Mouse (Mus musculus): ENCODE measurements at regions not wholly inside any gene's neighbourhood (a gene's known extent, or its start where the extent isn't known, plus 50 kb on each side); places are given as distances from the start of the nearest gene placed in this dataset.
A peak's percentile ranks its signal among the peaks of the same experiment; 100 is the strongest.

DNA sequence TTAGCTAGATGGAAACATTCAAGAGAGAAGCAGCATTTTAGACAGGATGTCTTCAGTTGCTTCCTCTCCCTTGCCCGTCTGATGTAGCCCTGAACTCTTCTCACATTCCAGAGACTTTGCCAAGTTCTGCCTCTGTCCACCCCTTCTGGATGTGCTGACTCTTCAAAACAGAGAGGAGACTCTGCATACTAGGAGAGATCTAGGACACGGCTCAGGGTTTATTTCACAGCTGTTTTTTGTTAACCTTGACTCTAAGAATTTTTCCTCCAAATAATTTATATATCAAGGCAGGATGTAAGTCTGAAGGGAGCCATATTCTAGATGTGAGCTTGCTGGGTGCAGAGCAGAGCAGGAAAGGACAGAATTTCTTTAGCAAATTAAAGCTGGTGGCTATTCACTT, 111.4 kb upstream of the Marcks start:
- DNase-seq (no peak), ATAC-seq (ENCODE audit: low FRiP score, low TSS enrichment) (no peak)
- H3K27ac ChIP-seq (replicated peaks; ENCODE audit: low read depth, low read length): no peak overlapping the region

GRCm38 (mm10) chr10:37249511-37249910, 110.8 kb upstream of the Marcks start:
- ATAC-seq (ENCODE audit: low FRiP score, low TSS enrichment): no peak
- Histone ChIP-seq H3K9ac (replicated peaks; ENCODE audit: low read length) (no peak overlapping the region), H3K36me3 (ENCODE audit: control insufficient read depth, insufficient read depth, low read length) (no peaks in the 10 kb centered on the region), H3K9me3 (ENCODE audit: control insufficient read depth, low read length) (no peaks in the 10 kb centered on the region), H3K4me2 (ENCODE audit: low read length) (no peak overlapping the region), H3K27me3 (ENCODE audit: control insufficient read depth, insufficient read depth, low read length) (no peaks in the 10 kb centered on the region), H3K4me1 (ENCODE audit: control insufficient read depth, insufficient read depth, low read length) (peaks cover 5% of the 10 kb centered on the region), H3K4me3 (replicated peaks; ENCODE audit: low read depth, low read length) (no peak overlapping the region), H3K27ac (replicated peaks; ENCODE audit: low read depth, low read length) (no peak overlapping the region)
- WGBS: 84% methylated on average over 4 of the region's 4 CpGs
- DNase-seq: no peak

More for the DNA sequence above, 111.4 kb upstream of the Marcks start:
- Histone ChIP-seq H3K9ac (replicated peaks; ENCODE audit: low read length) (no peak overlapping the region), H3K4me1 (ENCODE audit: control insufficient read depth, insufficient read depth, low read length) (peaks cover 5% of the 10 kb centered on the region), H3K4me2 (ENCODE audit: low read length) (no peak overlapping the region), H3K27me3 (ENCODE audit: control insufficient read depth, insufficient read depth, low read length) (no peaks in the 10 kb centered on the region), H3K36me3 (ENCODE audit: control insufficient read depth, insufficient read depth, low read length) (no peaks in the 10 kb centered on the region), H3K9me3 (ENCODE audit: control insufficient read depth, low read length) (no peaks in the 10 kb centered on the region), H3K4me3 (replicated peaks; ENCODE audit: low read depth, low read length) (no peak overlapping the region)
- WGBS: 73% methylated on average over 2 of the region's 2 CpGs

GRCm38 (mm10) chr10:37247121-37247520, 108.4 kb upstream of the Marcks start:
- Histone ChIP-seq H3K4me3 (replicated peaks; ENCODE audit: low read depth, low read length) (no peak overlapping the region), H3K27me3 (ENCODE audit: control insufficient read depth, insufficient read depth, low read length) (no peaks in the 10 kb centered on the region), H3K27ac (replicated peaks; ENCODE audit: low read depth, low read length) (no peak overlapping the region), H3K9me3 (ENCODE audit: control insufficient read depth, low read length) (no peaks in the 10 kb centered on the region), H3K36me3 (ENCODE audit: control insufficient read depth, insufficient read depth, low read length) (no peaks in the 10 kb centered on the region), H3K4me1 (ENCODE audit: control insufficient read depth, insufficient read depth, low read length) (peaks cover 5% of the 10 kb centered on the region), H3K9ac (replicated peaks; ENCODE audit: low read length) (no peak overlapping the region), H3K4me2 (ENCODE audit: low read length) (no peak overlapping the region)
- DNase-seq (peak; percentile 16), ATAC-seq (ENCODE audit: low FRiP score, low TSS enrichment) (no peak)

DNA sequence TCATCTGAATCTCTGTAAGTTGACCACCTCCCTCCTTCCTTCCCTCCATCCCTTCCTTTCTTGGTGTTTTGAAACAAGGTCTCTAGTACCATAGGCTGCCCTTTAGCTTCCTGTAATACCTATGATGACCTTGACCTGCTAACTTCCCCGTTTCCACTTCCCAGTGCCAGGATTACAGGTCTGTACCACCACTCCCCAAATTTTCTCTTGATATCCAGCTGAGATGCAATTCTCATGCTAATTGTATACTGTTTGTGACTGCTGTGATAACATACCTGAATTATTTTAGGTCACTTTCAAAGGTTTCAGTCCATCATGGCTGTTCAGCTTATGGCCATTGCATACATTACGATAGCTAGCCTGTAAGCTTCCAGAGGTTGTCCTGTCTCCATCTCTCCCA, 104.4 kb upstream of the Marcks start:
- no peaks in the 10 kb centered on the region for H3K27me3 ChIP-seq (ENCODE audit: control insufficient read depth, insufficient read depth, low read length)

DNA sequence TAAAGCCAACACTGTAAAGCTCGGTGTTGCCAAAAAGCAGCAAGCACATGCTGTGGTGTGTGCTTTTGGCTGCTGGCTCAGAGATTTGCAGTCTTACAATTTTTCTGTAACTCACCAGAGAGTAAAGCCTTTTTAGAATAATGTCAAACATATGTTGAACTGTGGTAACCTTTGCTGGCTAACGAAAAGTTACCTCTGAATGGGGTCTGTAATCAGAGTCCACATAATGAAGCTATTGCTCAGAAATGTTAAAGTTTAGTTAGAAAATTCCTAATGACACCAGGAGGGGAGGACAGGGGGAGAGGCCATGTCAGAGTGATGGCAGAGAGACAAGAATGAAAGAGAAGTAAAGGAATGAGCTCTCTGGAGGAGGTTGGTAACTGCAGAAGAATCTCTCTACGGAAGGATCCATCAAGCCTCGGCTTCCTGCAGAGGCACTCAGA, 103.1 kb upstream of the Marcks start:
- WGBS: 76% methylated on average over 4 of the region's 4 CpGs
- DNase-seq (no peak), ATAC-seq (ENCODE audit: low FRiP score, low TSS enrichment) (no peak)
- H3K27ac ChIP-seq (replicated peaks; ENCODE audit: low read depth, low read length): no peak overlapping the region
- no peaks in the 10 kb centered on the region for H3K4me1 ChIP-seq (ENCODE audit: control insufficient read depth, insufficient read depth, low read length)
- no peaks in the 10 kb centered on the region for H3K27me3 ChIP-seq (ENCODE audit: control insufficient read depth, insufficient read depth, low read length)
- no peak overlapping the region for H3K4me2 ChIP-seq (ENCODE audit: low read length)
- H3K9me3 ChIP-seq (ENCODE audit: control insufficient read depth, low read length): no peaks in the 10 kb centered on the region
- H3K36me3 ChIP-seq (ENCODE audit: control insufficient read depth, insufficient read depth, low read length): no peaks in the 10 kb centered on the region
- H3K4me3 ChIP-seq (replicated peaks; ENCODE audit: low read depth, low read length): no peak overlapping the region
- no peak overlapping the region for H3K9ac ChIP-seq (replicated peaks; ENCODE audit: low read length)

More for the DNA sequence above, 104.4 kb upstream of the Marcks start:
- Histone ChIP-seq H3K36me3 (ENCODE audit: control insufficient read depth, insufficient read depth, low read length) (no peaks in the 10 kb centered on the region), H3K27ac (replicated peaks; ENCODE audit: low read depth, low read length) (no peak overlapping the region), H3K4me2 (ENCODE audit: low read length) (no peak overlapping the region), H3K9me3 (ENCODE audit: control insufficient read depth, low read length) (no peaks in the 10 kb centered on the region), H3K4me3 (replicated peaks; ENCODE audit: low read depth, low read length) (no peak overlapping the region), H3K9ac (replicated peaks; ENCODE audit: low read length) (no peak overlapping the region), H3K4me1 (ENCODE audit: control insufficient read depth, insufficient read depth, low read length) (no peaks in the 10 kb centered on the region)
- DNase-seq (no peak), ATAC-seq (ENCODE audit: low FRiP score, low TSS enrichment) (no peak)
- 86% methylated on average over 2 of the region's 2 CpGs for WGBS

GRCm38 (mm10) chr10:37240634-37241033, 101.9 kb upstream of the Marcks start:
- Histone ChIP-seq H3K27me3 (ENCODE audit: control insufficient read depth, insufficient read depth, low read length) (no peaks in the 10 kb centered on the region), H3K36me3 (ENCODE audit: control insufficient read depth, insufficient read depth, low read length) (no peaks in the 10 kb centered on the region), H3K9ac (replicated peaks; ENCODE audit: low read length) (no peak overlapping the region), H3K4me1 (ENCODE audit: control insufficient read depth, insufficient read depth, low read length) (no peaks in the 10 kb centered on the region), H3K9me3 (ENCODE audit: control insufficient read depth, low read length) (no peaks in the 10 kb centered on the region), H3K27ac (replicated peaks; ENCODE audit: low read depth, low read length) (no peak overlapping the region), H3K4me3 (replicated peaks; ENCODE audit: low read depth, low read length) (no peak overlapping the region), H3K4me2 (ENCODE audit: low read length) (no peak overlapping the region)
- WGBS: 78% methylated on average over 4 of the region's 4 CpGs
- ATAC-seq (ENCODE audit: low FRiP score, low TSS enrichment): no peak
- DNase-seq: no peak

DNA sequence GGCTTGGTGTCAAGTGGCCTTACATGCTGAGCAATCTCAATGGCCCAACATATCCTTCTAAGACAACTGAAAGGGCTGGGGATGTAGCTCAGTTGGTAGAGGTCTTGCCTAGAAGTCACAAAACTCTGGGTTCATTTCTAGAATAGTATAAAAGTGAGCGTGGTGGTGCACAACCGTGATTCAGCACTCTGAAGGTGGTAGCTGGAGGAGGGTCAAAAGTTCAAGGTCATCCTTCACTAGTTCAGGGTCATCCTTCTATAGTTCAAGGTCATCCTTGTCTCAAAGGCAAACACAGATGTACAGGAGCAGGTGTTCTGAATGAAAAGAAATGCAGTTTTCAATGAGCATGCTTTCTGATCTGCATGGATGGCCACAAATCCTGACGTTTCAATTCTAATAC, 101.5 kb upstream of the Marcks start:
- no peak overlapping the region for H3K27ac ChIP-seq (replicated peaks; ENCODE audit: low read depth, low read length)
- H3K4me1 ChIP-seq (ENCODE audit: control insufficient read depth, insufficient read depth, low read length): no peaks in the 10 kb centered on the region
- ATAC-seq (ENCODE audit: low FRiP score, low TSS enrichment) (no peak), DNase-seq (no peak)
- H3K4me2 ChIP-seq (ENCODE audit: low read length): no peak overlapping the region
- no peak overlapping the region for H3K4me3 ChIP-seq (replicated peaks; ENCODE audit: low read depth, low read length)
- no peaks in the 10 kb centered on the region for H3K27me3 ChIP-seq (ENCODE audit: control insufficient read depth, insufficient read depth, low read length)
- no peaks in the 10 kb centered on the region for H3K36me3 ChIP-seq (ENCODE audit: control insufficient read depth, insufficient read depth, low read length)
- no peaks in the 10 kb centered on the region for H3K9me3 ChIP-seq (ENCODE audit: control insufficient read depth, low read length)
- WGBS: 78% methylated on average over 3 of the region's 3 CpGs
- no peak overlapping the region for H3K9ac ChIP-seq (replicated peaks; ENCODE audit: low read length)

DNA sequence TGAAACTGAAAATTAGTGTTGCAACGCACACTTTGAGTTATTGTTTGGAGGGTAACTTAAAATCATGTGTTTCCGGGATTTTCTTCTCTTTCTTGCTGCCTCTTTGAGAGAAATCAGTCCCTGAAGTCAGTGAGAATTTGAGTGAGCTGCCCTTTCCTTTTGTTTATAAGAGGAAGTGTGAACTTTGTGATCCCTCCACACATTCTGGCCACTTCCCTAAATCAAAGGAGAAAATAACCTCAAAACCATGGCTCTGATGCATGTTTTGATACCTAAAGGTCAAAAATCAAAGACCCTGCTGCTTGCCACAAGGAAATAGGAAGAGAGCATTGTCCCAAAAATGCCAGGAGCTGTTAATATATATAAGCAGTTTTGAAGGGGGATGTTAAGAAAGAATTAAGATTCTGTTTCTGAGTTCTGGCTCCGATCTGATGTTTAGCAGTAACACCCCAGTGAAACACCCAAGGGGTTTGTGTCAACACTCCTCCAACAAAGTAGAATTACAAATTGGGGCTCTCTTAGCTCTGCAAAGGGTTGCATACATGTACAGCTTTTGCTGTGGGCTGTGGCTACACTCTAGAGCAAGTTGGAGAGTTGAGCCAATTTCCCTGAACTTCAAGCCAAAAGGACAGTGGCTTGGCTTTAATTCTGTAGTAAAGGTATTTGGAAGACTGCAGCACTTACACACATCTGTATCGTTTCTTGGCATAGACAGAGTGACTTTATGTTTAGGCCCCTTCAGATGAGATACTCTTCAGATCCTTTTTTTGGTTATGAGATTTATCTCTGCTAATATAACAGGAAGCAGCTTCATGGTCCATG, 97.5 kb upstream of the Marcks start:
- H3K4me2 ChIP-seq (ENCODE audit: low read length): no peak overlapping the region
- H3K9ac ChIP-seq (replicated peaks; ENCODE audit: low read length): no peak overlapping the region
- H3K4me3 ChIP-seq (replicated peaks; ENCODE audit: low read depth, low read length): no peak overlapping the region
- 90% methylated on average over 4 of the region's 4 CpGs for WGBS
- H3K27me3 ChIP-seq (ENCODE audit: control insufficient read depth, insufficient read depth, low read length): no peaks in the 10 kb centered on the region
- H3K27ac ChIP-seq (replicated peaks; ENCODE audit: low read depth, low read length): no peak overlapping the region
- H3K4me1 ChIP-seq (ENCODE audit: control insufficient read depth, insufficient read depth, low read length): 0 out of 2 replicates have a peak, but pooled peaks cover 5% of the 10 kb centered on the region
- H3K36me3 ChIP-seq (ENCODE audit: control insufficient read depth, insufficient read depth, low read length): no peaks in the 10 kb centered on the region
- no peak for ATAC-seq (ENCODE audit: low FRiP score, low TSS enrichment)
- no peaks in the 10 kb centered on the region for H3K9me3 ChIP-seq (ENCODE audit: control insufficient read depth, low read length)
- no peak for DNase-seq

DNA sequence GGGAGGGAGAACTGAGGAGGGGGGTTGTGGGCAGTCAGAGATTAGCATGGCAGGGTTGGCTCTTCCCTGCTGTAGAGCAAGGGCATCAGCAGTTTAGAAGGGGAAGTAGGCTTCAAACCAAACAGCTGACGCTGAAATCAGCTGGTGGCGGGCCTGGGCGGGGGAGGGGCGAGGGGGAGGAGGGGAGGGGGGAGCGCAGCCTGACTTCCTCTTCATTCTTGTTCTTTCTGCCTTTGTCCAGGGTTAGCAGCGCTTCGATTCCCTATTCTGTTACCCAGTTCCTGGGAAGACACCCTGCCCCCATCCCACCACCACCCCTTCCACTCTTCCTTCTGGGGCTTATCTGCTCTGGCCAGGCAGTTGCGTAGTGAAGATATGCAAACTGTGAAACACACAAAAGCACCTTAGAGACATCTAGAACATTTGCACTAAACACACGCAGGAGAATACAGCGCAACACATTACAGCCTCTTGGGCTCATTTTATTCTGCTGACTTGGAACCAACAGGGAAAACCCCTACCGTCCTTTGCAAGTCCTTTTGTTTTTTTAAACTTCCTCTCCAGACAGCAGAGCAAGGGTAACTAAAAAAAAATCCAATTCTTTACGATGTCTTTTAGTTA, 93.3 kb upstream of the Marcks start:
- peak overlapping the region; percentile 37; the same call in 1 of the 2 replicates for H3K27ac ChIP-seq (replicated peaks; ENCODE audit: low read depth, low read length)
- H3K27me3 ChIP-seq (ENCODE audit: control insufficient read depth, insufficient read depth, low read length): no peaks in the 10 kb centered on the region
- H3K4me1 ChIP-seq (ENCODE audit: control insufficient read depth, insufficient read depth, low read length): 0 out of 2 replicates have a peak, but pooled peaks cover 5% of the 10 kb centered on the region
- no peaks in the 10 kb centered on the region for H3K9me3 ChIP-seq (ENCODE audit: control insufficient read depth, low read length)
- peak; percentile 82 for ATAC-seq (ENCODE audit: low FRiP score, low TSS enrichment)
- H3K36me3 ChIP-seq (ENCODE audit: control insufficient read depth, insufficient read depth, low read length): no peaks in the 10 kb centered on the region
- no peak overlapping the region for H3K9ac ChIP-seq (replicated peaks; ENCODE audit: low read length)
- WGBS: 10% methylated on average over 11 of the region's 12 CpGs
- H3K4me2 ChIP-seq (ENCODE audit: low read length): peak overlapping the region; percentile 44
- H3K4me3 ChIP-seq (replicated peaks; ENCODE audit: low read depth, low read length): peak overlapping the region; percentile 19; the same call in 1 of the 2 replicates
- peak; percentile 62 for DNase-seq

Measured in midbrain, embryonic 14.5 days (tissue).